Mouse (Mus musculus) heart, postnatal 0 days (tissue): ENCODE measurements at regions not wholly inside any gene's neighbourhood (a gene's known extent, or its start where the extent isn't known, plus 50 kb on each side); places are given as distances from the start of the nearest gene placed in this dataset.

Experiments
- ATAC-seq: fragments of 200-750 bp; cut with Nextera tagmentation; 2 replicates; pipeline ENCODE4 v1.8.0; 2017; ENCODE audit warnings: low read depth, moderate number of reproducible peaks, moderate library complexity; ENCODE audit not compliant: insufficient read depth
- DNase-seq: peaks from one replicate; pipeline ENCODE4 v3.0.0-alpha.2; 2016; ENCODE audit warnings: low spot score
- H3K27ac ChIP-seq: fragments of 300-500 bp; sonication (generic); 2 replicates; pipeline ENCODE4 v1.5.1; 2014; ENCODE audit warnings: low read depth, mild to moderate bottlenecking
- H3K27me3 ChIP-seq: fragments of 300-500 bp; sonication (generic); 2 replicates; pipeline ENCODE4 v1.6.1; 2014; ENCODE audit warnings: low read length, mixed read lengths; ENCODE audit not compliant: control insufficient read depth, insufficient read depth
- H3K36me3 ChIP-seq: fragments of 300-500 bp; sonication (generic); replicated peaks from 2 replicates; pipeline ENCODE4 v1.6.1; 2014; ENCODE audit warnings: low read length, mixed read lengths; ENCODE audit not compliant: control insufficient read depth, insufficient read depth
- H3K4me1 ChIP-seq: fragments of 300-500 bp; sonication (generic); 2 replicates; pipeline ENCODE4 v1.6.1; 2014; ENCODE audit warnings: antibody characterized with exemption; ENCODE audit not compliant: control insufficient read depth, insufficient read depth
- H3K4me2 ChIP-seq: fragments of 300-500 bp; sonication (generic); 2 replicates; pipeline ENCODE4 v1.6.1; 2014; ENCODE audit warnings: low read depth, mild to moderate bottlenecking, low read length, moderate library complexity
- H3K4me3 ChIP-seq: fragments of 300-500 bp; sonication (generic); 2 replicates; pipeline ENCODE4 v1.5.1; 2014; ENCODE audit warnings: low read depth, low read length
- H3K9ac ChIP-seq: fragments of 300-500 bp; sonication (generic); replicated peaks from 2 replicates; pipeline ENCODE4 v1.6.1; 2014; ENCODE audit warnings: low read depth, low read length, mixed read lengths
- H3K9me3 ChIP-seq: fragments of 300-500 bp; sonication (generic); replicated peaks from 2 replicates; pipeline ENCODE4 v1.6.1; 2016; ENCODE audit warnings: low read length; ENCODE audit not compliant: control insufficient read depth
- CTCF ChIP-seq: IDR thresholded peaks from 2 replicates; pipeline ENCODE4 v1.5.1; 2016; ENCODE audit warnings: antibody characterized with exemption, control low read depth, low read depth
- EP300 ChIP-seq: IDR thresholded peaks from 2 replicates; pipeline ENCODE4 v1.6.1; 2016; ENCODE audit warnings: antibody characterized with exemption, low read depth
- WGBS: fragments of 180-500 bp; shearing (Covaris S2); extraction: QIAGEN DNeasy Blood & Tissue Kit; methylation state at CpG from one replicate; pipeline ENCODE4 v1.1.7; 2014; 5-methylcytosine and 5-hydroxymethylcytosine counted together

GRCm38 (mm10) chr3:41241856-41242552 lies 159.2 kb upstream of the Pgrmc2 start:
- 71% methylated on average over 8 of the region's 8 CpGs for WGBS
- Histone ChIP-seq H3K36me3 (no peaks in the 10 kb centered on the region), H3K9ac (no peak overlapping the region), H3K4me2 (no peak overlapping the region), H3K9me3 (no peaks in the 10 kb centered on the region), H3K4me1 (no peaks in the 10 kb centered on the region), H3K27me3 (no peaks in the 10 kb centered on the region), H3K4me3 (no peak overlapping the region), H3K27ac (no peak overlapping the region)
- ATAC-seq = no peak
- no peak for DNase-seq
- TF ChIP-seq CTCF (no peak), EP300 (no peak)

- H3K4me1 ChIP-seq = 0 out of 2 replicates have a peak, but pooled peaks cover 4% of the 10 kb centered on the region
- 52% methylated on average over 13 of the region's 13 CpGs for WGBS
- no peak overlapping the region for H3K4me2 ChIP-seq
- H3K9me3 ChIP-seq = no peaks in the 10 kb centered on the region
- H3K36me3 ChIP-seq = no peaks in the 10 kb centered on the region
- DNase-seq = no peak
- ATAC-seq = no peak
- H3K9ac ChIP-seq = no peak overlapping the region
- H3K4me3 ChIP-seq = no peak overlapping the region
- no peak for TF ChIP-seq EP300
- no peak for TF ChIP-seq CTCF
- no peaks in the 10 kb centered on the region for H3K27me3 ChIP-seq
- no peak overlapping the region for H3K27ac ChIP-seq
Observed at GRCm38 (mm10) chr3:41239801-41240200, 157.0 kb upstream of the Pgrmc2 start.

- no peak overlapping the region for H3K4me3 ChIP-seq
- no peak for DNase-seq
Observed at GRCm38 (mm10) chr3:41239246-41239645, 156.4 kb upstream of the Pgrmc2 start.

GRCm38 (mm10) chr3:41238046-41238445 lies 155.2 kb upstream of the Pgrmc2 start:
- ATAC-seq = no peak
- no peaks in the 10 kb centered on the region for H3K36me3 ChIP-seq
- 83% methylated on average over 7 of the region's 7 CpGs for WGBS
- H3K9ac ChIP-seq = no peak overlapping the region
- DNase-seq = no peak
- 0 out of 2 replicates have a peak, but pooled peaks cover 12% of the 10 kb centered on the region for H3K4me1 ChIP-seq
- H3K9me3 ChIP-seq = no peaks in the 10 kb centered on the region
- H3K4me2 ChIP-seq = no peak overlapping the region
- no peaks in the 10 kb centered on the region for H3K27me3 ChIP-seq
- no peak overlapping the region for H3K4me3 ChIP-seq
- no peak for TF ChIP-seq CTCF
- TF ChIP-seq EP300 = no peak
- no peak overlapping the region for H3K27ac ChIP-seq

More at GRCm38 (mm10) chr3:41239246-41239645, 156.4 kb upstream of the Pgrmc2 start:
- Histone ChIP-seq H3K9ac (no peak overlapping the region), H3K4me1 (0 out of 2 replicates have a peak, but pooled peaks cover 10% of the 10 kb centered on the region), H3K36me3 (no peaks in the 10 kb centered on the region), H3K27me3 (no peaks in the 10 kb centered on the region), H3K9me3 (no peaks in the 10 kb centered on the region), H3K4me2 (no peak overlapping the region), H3K27ac (no peak overlapping the region)
- TF ChIP-seq CTCF (no peak), EP300 (no peak)
- 86% methylated on average over 6 of the region's 6 CpGs for WGBS
- no peak for ATAC-seq

- no peak for ATAC-seq
- H3K4me2 ChIP-seq = no peak overlapping the region
- WGBS = 91% methylated on average over 2 of the region's 2 CpGs
- DNase-seq = no peak
- H3K4me3 ChIP-seq = no peak overlapping the region
- H3K36me3 ChIP-seq = no peaks in the 10 kb centered on the region
- H3K9me3 ChIP-seq = no peaks in the 10 kb centered on the region
- no peak overlapping the region for H3K9ac ChIP-seq
- no peaks in the 10 kb centered on the region for H3K27me3 ChIP-seq
- TF ChIP-seq CTCF = no peak
- no peak for TF ChIP-seq EP300
- H3K4me1 ChIP-seq = 0 out of 2 replicates have a peak, but pooled peaks cover 12% of the 10 kb centered on the region
- no peak overlapping the region for H3K27ac ChIP-seq
Observed at GRCm38 (mm10) chr3:41235610-41236009, 152.8 kb upstream of the Pgrmc2 start.

- WGBS = 24% methylated on average over 9 of the region's 9 CpGs
Observed at GRCm38 (mm10) chr3:41234994-41235393, 152.1 kb upstream of the Pgrmc2 start.

More at GRCm38 (mm10) chr3:41234994-41235393, 152.1 kb upstream of the Pgrmc2 start:
- TF ChIP-seq EP300 = no peak
- TF ChIP-seq CTCF = no peak
- Histone ChIP-seq H3K9me3 (no peaks in the 10 kb centered on the region), H3K27ac (no peak overlapping the region), H3K9ac (no peak overlapping the region), H3K4me2 (peak overlapping the region; percentile 35), H3K4me3 (no peak overlapping the region), H3K27me3 (no peaks in the 10 kb centered on the region), H3K36me3 (no peaks in the 10 kb centered on the region), H3K4me1 (0 out of 2 replicates have a peak, but pooled peaks cover 12% of the 10 kb centered on the region)
- DNase-seq (peak; percentile 37), ATAC-seq (peak; percentile 49; the same call in 1 of the 2 replicates)
